In genomic region chr4:134600060-134600459, GRCm38 (mm10) we compare ENCODE assay signal across 19 mouse cellular contexts. TPM values are rescaled to one million over a fixed set of nuclear protein-coding genes. Genes with fewer than 3 reads are reported as not detected.
DNase-seq lines count a peak whose midpoint lies in the region; ATAC-seq and TF ChIP-seq lines count a peak whose summit lies in the region.
"Had no signal": no experiment of that assay in that cellular context is flagged by ENCODE, and none has a peak within 500 bp of the region (broad histone marks: within the 10 kb centered on the region; RNA-seq: fewer than 3 reads in every experiment).

No protein-coding gene starts in this region.

- DNase-seq in cerebellum, postnatal 10 days: peak; percentile 76 to 86
- no peak for DNase-seq in cerebellum, adult 8-10 months
- peak; percentile 38 for DNase-seq in layer of hippocampus, adult 9-11 months
- DNase-seq in layer of hippocampus, adult 9-10 months (ENCODE audit: low spot score): no peak
- peak; percentile 66 for DNase-seq in hindbrain, postnatal 0 days (ENCODE audit: low spot score)
- DNase-seq in thymus, adult 2 months: no peak
- DNase-seq: adrenal gland, postnatal 36 days; B cell, adult 2 months; kidney, adult 11 months; lung, adult 2 months had no signal

- H3K27ac ChIP-seq in embryonic fibroblast, embryonic 13.5 days (ENCODE audit: insufficient read depth, low read length): 0 out of 2 replicates have a peak overlapping the region, but pooled peaks have one; percentile 2
- H3K27ac ChIP-seq in hindbrain, postnatal 0 days: peak overlapping the region; percentile 17; the same call in 1 of the 2 replicates
- no peak overlapping the region for H3K27ac ChIP-seq in thymus, adult 2 months (ENCODE audit: control insufficient read depth, insufficient read depth, low read length)
- H3K27ac ChIP-seq: embryonic facial prominence, embryonic 12.5 days; forebrain, embryonic 15.5 days; heart, embryonic 10.5 days; kidney, postnatal 0 days; neural tube, embryonic 12.5 days had no signal

- TF ChIP-seq CTCF in embryonic fibroblast, embryonic 13.5 days (IDR thresholded peaks at IDR 0.05; ENCODE audit: borderline replicate concordance, insufficient read depth, low read length): no peak
- TF ChIP-seq CTCF in hindbrain, postnatal 0 days (IDR thresholded peaks at IDR 0.05; ENCODE audit: low read depth): no peak
- TF ChIP-seq CTCF in thymus, adult 2 months (IDR thresholded peaks at IDR 0.05; ENCODE audit: borderline replicate concordance, control insufficient read depth, extremely low read depth, insufficient read depth, low read length, poor library complexity): no peak

- H3K4me1 ChIP-seq in embryonic fibroblast, embryonic 13.5 days (ENCODE audit: control insufficient read depth, insufficient read depth, low read length): peaks cover 17% of the 10 kb centered on the region; the same call in 1 of the 2 replicates
- peaks cover 9% of the 10 kb centered on the region for H3K4me1 ChIP-seq in hindbrain, postnatal 0 days (ENCODE audit: insufficient read depth, low read length)
- H3K4me1 ChIP-seq in thymus, adult 2 months (replicated peaks; ENCODE audit: control insufficient read depth, insufficient read depth, low read length): peaks cover 13% of the 10 kb centered on the region

- no peak overlapping the region for H3K4me3 ChIP-seq in embryonic fibroblast, embryonic 13.5 days (ENCODE audit: insufficient read depth, low read length)
- no peak overlapping the region for H3K4me3 ChIP-seq in hindbrain, postnatal 0 days (ENCODE audit: low read length)
- H3K4me3 ChIP-seq in thymus, adult 2 months (ENCODE audit: control insufficient read depth, insufficient read depth, low read length): no peak overlapping the region
- H3K4me3 ChIP-seq: embryonic facial prominence, embryonic 12.5 days; forebrain, embryonic 15.5 days; heart, embryonic 10.5 days; limb, embryonic 12.5 days; liver, embryonic 12.5 days; megakaryocyte, embryonic 14.5 days; neural tube, embryonic 12.5 days had no signal

- no peaks in the 10 kb centered on the region for H3K27me3 ChIP-seq in hindbrain, postnatal 0 days (ENCODE audit: insufficient read depth, low read length)
- H3K27me3 ChIP-seq in thymus, adult 2 months (ENCODE audit: control insufficient read depth, insufficient read depth, low read length): no peaks in the 10 kb centered on the region
- H3K27me3 ChIP-seq: embryonic facial prominence, embryonic 12.5 days; forebrain, embryonic 15.5 days; limb, embryonic 12.5 days; neural tube, embryonic 12.5 days had no signal

- no peak overlapping the region for H3K9ac ChIP-seq in hindbrain, postnatal 0 days (replicated peaks; ENCODE audit: low read length)
- H3K9ac ChIP-seq: embryonic facial prominence, embryonic 12.5 days; forebrain, embryonic 15.5 days; limb, embryonic 12.5 days; liver, embryonic 12.5 days; neural tube, embryonic 12.5 days had no signal

- no peaks in the 10 kb centered on the region for H3K36me3 ChIP-seq in hindbrain, postnatal 0 days (ENCODE audit: insufficient read depth, low read length)
- H3K36me3 ChIP-seq in thymus, adult 2 months (ENCODE audit: control insufficient read depth, insufficient read depth, low read length): no peaks in the 10 kb centered on the region
- H3K36me3 ChIP-seq: embryonic facial prominence, embryonic 12.5 days; forebrain, embryonic 15.5 days; heart, embryonic 10.5 days; limb, embryonic 12.5 days; liver, embryonic 12.5 days; neural tube, embryonic 12.5 days had no signal

- WGBS in hindbrain, postnatal 0 days: 61% methylated on average over 9 of the region's 9 CpGs
- WGBS in thymus, adult 2 months: 93% methylated on average over 9 of the region's 9 CpGs

- no peak for TF ChIP-seq POLR2A in embryonic fibroblast, embryonic 13.5 days (IDR thresholded peaks at IDR 0.05; ENCODE audit: low read depth, low read length)
- TF ChIP-seq POLR2A in thymus, adult 2 months (IDR thresholded peaks at IDR 0.05; ENCODE audit: control insufficient read depth, extremely low read depth, insufficient read depth, low read length, poor library complexity): no peak

- no peak for ATAC-seq in hindbrain, postnatal 0 days
- ATAC-seq: forebrain, embryonic 15.5 days; liver, embryonic 12.5 days had no signal

- H3K9me3 ChIP-seq in hindbrain, postnatal 0 days (ENCODE audit: low read length): no peaks in the 10 kb centered on the region
- H3K9me3 ChIP-seq: embryonic facial prominence, embryonic 12.5 days; forebrain, embryonic 15.5 days; heart, embryonic 10.5 days; limb, embryonic 12.5 days; liver, embryonic 12.5 days; neural tube, embryonic 12.5 days had no signal

- H3K4me2 ChIP-seq in hindbrain, postnatal 0 days (ENCODE audit: low read depth, low read length): no peak overlapping the region
- H3K4me2 ChIP-seq: embryonic facial prominence, embryonic 12.5 days; forebrain, embryonic 15.5 days; limb, embryonic 12.5 days; liver, embryonic 12.5 days; neural tube, embryonic 12.5 days had no signal

RNA-seq across cellular contexts. Expression of gene Selenon, which starts 48.1 kb away (rescaled TPM):
- 98.0 and 103 TPM in 2 replicates for polyA plus RNA-seq in embryonic fibroblast, embryonic 13.5 days (2011; ENCODE audit: insufficient read length, low read depth, missing spikeins)
- 30.4 and 32.7 TPM in 2 replicates for total RNA-seq in hindbrain, postnatal 0 days (2014; rRNA removed)
- 10.0 and 11.3 TPM in 2 replicates for polyA plus RNA-seq in hindbrain, postnatal 0 days (2015; fragmentation: Nextera tagmentation; extraction: Ambion mirVana)
- 7.9 and 9.1 TPM in 2 replicates for polyA plus RNA-seq in thymus, adult 2 months (2012; rRNA removed)

Comparison
In these comparisons a context has a peak if more than half of its experiments do, and no peak if none do; other contexts are left out.
1. DNase-seq: peak in cerebellum, postnatal 10 days (2 of 2), layer of hippocampus, adult 9-11 months (single experiment) and hindbrain, postnatal 0 days (single experiment); none in cerebellum, adult 8-10 months (single experiment), layer of hippocampus, adult 9-10 months (single experiment) and thymus, adult 2 months (single experiment).